Mouse (Mus musculus) intestine, postnatal 0 days (tissue): ENCODE results near the gene Kank1. TPM values are rescaled to one million over a fixed set of nuclear protein-coding genes. Genes with fewer than 3 reads are reported as not detected.

ENCODE experiments used
- ATAC-seq: fragments of 200-750 bp; cut with Nextera tagmentation; 2 replicates; pipeline ENCODE4 v1.8.0; 2017; ENCODE audit warnings: mild to moderate bottlenecking, moderate TSS enrichment, moderate library complexity
- H3K27ac ChIP-seq: fragments of 300-500 bp; sonication (generic); 2 replicates; pipeline ENCODE4 v1.5.1; 2014; ENCODE audit warnings: mild to moderate bottlenecking, low read depth, low read length, moderate library complexity
- H3K27me3 ChIP-seq: fragments of 300-500 bp; sonication (generic); replicated peaks from 2 replicates; pipeline ENCODE4 v1.6.1; 2014; ENCODE audit warnings: low read length, mixed read lengths; ENCODE audit not compliant: control insufficient read depth, insufficient read depth
- H3K36me3 ChIP-seq: fragments of 300-500 bp; sonication (generic); 2 replicates; pipeline ENCODE4 v1.6.1; 2014; ENCODE audit warnings: mild to moderate bottlenecking, moderate library complexity; ENCODE audit not compliant: control insufficient read depth, insufficient read depth
- H3K4me1 ChIP-seq: fragments of 300-500 bp; sonication (generic); replicated peaks from 2 replicates; pipeline ENCODE4 v1.6.1; 2014; ENCODE audit warnings: antibody characterized with exemption, low read length, mixed read lengths; ENCODE audit not compliant: control insufficient read depth, insufficient read depth
- H3K4me2 ChIP-seq: fragments of 300-500 bp; sonication (generic); replicated peaks from 2 replicates; pipeline ENCODE4 v1.6.1; 2014; ENCODE audit warnings: low read depth, mild to moderate bottlenecking, moderate library complexity
- H3K4me3 ChIP-seq: fragments of 300-500 bp; sonication (generic); 2 replicates; pipeline ENCODE4 v1.5.1; 2014; ENCODE audit warnings: low read depth, low read length
- H3K9ac ChIP-seq: fragments of 300-500 bp; sonication (generic); 2 replicates; pipeline ENCODE4 v1.6.1; 2014; ENCODE audit warnings: mild to moderate bottlenecking, low read depth, low read length
- H3K9me3 ChIP-seq: fragments of 300-500 bp; sonication (generic); 2 replicates; pipeline ENCODE4 v1.6.1; 2016; ENCODE audit warnings: mixed run types; ENCODE audit not compliant: control insufficient read depth
- CTCF ChIP-seq: sonication (generic); IDR thresholded peaks from 2 replicates; pipeline ENCODE4 v1.5.1; 2016; ENCODE audit warnings: low read depth, mild to moderate bottlenecking, control low read depth, antibody characterized with exemption, moderate library complexity
- WGBS: fragments of 180-500 bp; shearing (Covaris S2); extraction: QIAGEN DNeasy Blood & Tissue Kit; methylation state at CpG from one replicate; pipeline ENCODE4 v1.1.7; 2014; 5-methylcytosine and 5-hydroxymethylcytosine counted together
- polyA plus RNA-seq: library from polyadenylated mRNA; unstranded; fragments of >200 nt; fragmentation: Nextera tagmentation; extraction: Ambion mirVana; gene quantifications from 2 replicates; pipeline ENCODE4 v1.2.1, GENCODE M21; 2015

Gene Kank1
- polyA plus RNA-seq, 1 experiment from 2014 or later, result 6.0 TPM

- no peaks in the 10 kb centered on the region for H3K9me3 ChIP-seq
- no peaks in the 10 kb centered on the region for H3K36me3 ChIP-seq
- H3K4me2 ChIP-seq, result no peak overlapping the region
- no peak for TF ChIP-seq CTCF
- no peak overlapping the region for H3K9ac ChIP-seq
- no peak overlapping the region for H3K27ac ChIP-seq
- no peaks in the 10 kb centered on the region for H3K4me1 ChIP-seq
- H3K27me3 ChIP-seq, result no peaks in the 10 kb centered on the region
- H3K4me3 ChIP-seq, result no peak overlapping the region
- WGBS, result 85% methylated on average over 13 of the region's 13 CpGs
- no peak for ATAC-seq
Measured at GRCm38 (mm10) chr19:25376871-25377270, 140.1 kb downstream of the Kank1 start.

- WGBS, result 80% methylated on average over 9 of the region's 9 CpGs
- no peak for TF ChIP-seq CTCF
- H3K27me3 ChIP-seq, result no peaks in the 10 kb centered on the region
- H3K27ac ChIP-seq, result no peak overlapping the region
- H3K4me2 ChIP-seq, result no peak overlapping the region
- no peaks in the 10 kb centered on the region for H3K36me3 ChIP-seq
- H3K4me1 ChIP-seq, result no peaks in the 10 kb centered on the region
- no peak overlapping the region for H3K4me3 ChIP-seq
- ATAC-seq, result no peak
- H3K9ac ChIP-seq, result no peak overlapping the region
- H3K9me3 ChIP-seq, result no peaks in the 10 kb centered on the region
Measured at GRCm38 (mm10) chr19:25380675-25381074, 143.9 kb downstream of the Kank1 start.

- Histone ChIP-seq H3K4me1 (no peaks in the 10 kb centered on the region), H3K4me2 (peak overlapping the region; percentile 55), H3K4me3 (0 out of 2 replicates have a peak overlapping the region, but pooled peaks have one; percentile 7), H3K9me3 (no peaks in the 10 kb centered on the region), H3K27ac (0 out of 2 replicates have a peak overlapping the region, but pooled peaks have one; percentile 11), H3K27me3 (no peaks in the 10 kb centered on the region), H3K36me3 (no peaks in the 10 kb centered on the region), H3K9ac (no peak overlapping the region; the same call in 1 of the 2 replicates)
- TF ChIP-seq CTCF, result no peak
- WGBS, result 13% methylated on average over 7 of the region's 7 CpGs
- peak; percentile 79 for ATAC-seq
Measured at GRCm38 (mm10) chr19:25381972-25382371, 145.2 kb downstream of the Kank1 start.

- no peaks in the 10 kb centered on the region for H3K9me3 ChIP-seq
- H3K4me1 ChIP-seq, result no peaks in the 10 kb centered on the region
- TF ChIP-seq CTCF, result no peak
- no peaks in the 10 kb centered on the region for H3K27me3 ChIP-seq
- H3K9ac ChIP-seq, result no peak overlapping the region; the same call in 1 of the 2 replicates
- no peak for ATAC-seq
- H3K4me3 ChIP-seq, result 0 out of 2 replicates have a peak overlapping the region, but pooled peaks have one; percentile 7
- H3K27ac ChIP-seq, result no peak overlapping the region
- 48% methylated on average over 6 of the region's 6 CpGs for WGBS
- peak overlapping the region; percentile 55 for H3K4me2 ChIP-seq
- H3K36me3 ChIP-seq, result no peaks in the 10 kb centered on the region
Measured at GRCm38 (mm10) chr19:25382494-25382893, 145.7 kb downstream of the Kank1 start.

GRCm38 (mm10) chr19:25383386-25384146 is 146.8 kb downstream of the Kank1 start:
- no peaks in the 10 kb centered on the region for H3K36me3 ChIP-seq
- no peak overlapping the region for H3K27ac ChIP-seq
- ATAC-seq, result no peak
- 0 out of 2 replicates have a peak overlapping the region, but pooled peaks have one; percentile 35 for H3K4me2 ChIP-seq
- no peak overlapping the region for H3K4me3 ChIP-seq
- no peak for TF ChIP-seq CTCF
- WGBS, result 21% methylated on average over 12 of the region's 12 CpGs
- H3K9ac ChIP-seq, result no peak overlapping the region
- H3K9me3 ChIP-seq, result no peaks in the 10 kb centered on the region
- H3K4me1 ChIP-seq, result no peaks in the 10 kb centered on the region
- no peaks in the 10 kb centered on the region for H3K27me3 ChIP-seq

- ATAC-seq, result no peak
- WGBS, result 69% methylated on average over 8 of the region's 8 CpGs
- Histone ChIP-seq H3K4me2 (no peak overlapping the region), H3K27me3 (no peaks in the 10 kb centered on the region), H3K36me3 (no peaks in the 10 kb centered on the region), H3K4me3 (no peak overlapping the region), H3K4me1 (no peaks in the 10 kb centered on the region), H3K9me3 (no peaks in the 10 kb centered on the region), H3K27ac (no peak overlapping the region), H3K9ac (no peak overlapping the region)
- no peak for TF ChIP-seq CTCF
Measured at GRCm38 (mm10) chr19:25385981-25386380, 149.2 kb downstream of the Kank1 start.
